Mouse (Mus musculus): ENCODE measurements around the gene Vim. TPM values are rescaled to one million over a fixed set of nuclear protein-coding genes. Genes with fewer than 3 reads are reported as not detected.

Vim gene
- total and polyA plus RNA-seq, 2 experiments from 2014 or later, result 269 to 554 TPM

DNA sequence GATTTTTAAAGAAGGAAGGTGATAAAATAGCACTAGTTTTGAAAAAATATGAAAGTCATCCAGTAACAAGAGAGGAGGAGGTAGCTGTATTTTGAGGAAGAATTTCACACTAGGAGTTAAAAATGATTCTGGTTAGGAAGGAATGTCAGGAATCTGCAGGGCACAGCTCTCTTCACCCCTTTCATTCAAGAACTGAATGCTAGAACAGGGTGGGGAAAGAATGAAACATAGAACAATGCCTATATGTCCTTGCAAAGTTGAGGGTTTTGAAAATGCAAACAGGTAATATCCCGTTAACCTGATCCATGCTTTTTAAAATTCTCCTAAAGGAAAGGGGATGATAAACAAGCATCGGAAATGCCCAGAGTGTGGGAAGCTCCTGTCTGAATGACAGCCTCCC lies 19.8 kb upstream of the Vim start:
- H3K27me3 ChIP-seq (ENCODE audit: insufficient read depth, low read length), result no peaks in the 10 kb centered on the region
- 59% methylated on average over 2 of the region's 2 CpGs for WGBS
- no peak for TF ChIP-seq CTCF (IDR thresholded peaks at IDR 0.05; ENCODE audit: low read depth)

DNA sequence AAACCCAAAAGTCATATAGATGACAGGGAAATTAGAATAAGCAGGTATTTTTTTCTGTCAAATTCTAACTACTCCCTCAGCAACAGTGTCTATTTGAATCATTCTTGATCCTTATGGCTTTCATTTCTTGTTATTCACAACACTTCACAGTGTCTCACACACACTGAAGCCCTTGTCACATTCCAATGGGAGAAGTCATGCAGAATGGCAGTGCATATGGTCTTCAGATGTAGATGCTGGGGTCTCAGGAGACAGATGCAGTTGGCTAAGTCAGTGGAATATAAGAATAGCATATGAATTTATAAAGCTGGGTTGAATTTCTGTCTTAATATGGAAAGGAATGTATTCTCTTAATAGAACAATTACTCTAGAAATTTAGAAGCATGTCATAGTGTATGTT lies 17.5 kb upstream of the Vim start:
- no peak for ATAC-seq
- no peaks in the 10 kb centered on the region for H3K9me3 ChIP-seq (ENCODE audit: low read length)
- TF ChIP-seq CTCF (IDR thresholded peaks at IDR 0.05; ENCODE audit: low read depth), result no peak

More for the DNA sequence above, 19.8 kb upstream of the Vim start:
- H3K9ac ChIP-seq, result no peak overlapping the region
- H3K27ac ChIP-seq (ENCODE audit: low read depth, low read length), result no peak overlapping the region
- no peak overlapping the region for H3K4me3 ChIP-seq (ENCODE audit: low read depth, low read length)
- H3K4me2 ChIP-seq (ENCODE audit: low read depth), result no peak overlapping the region
- no peaks in the 10 kb centered on the region for H3K9me3 ChIP-seq (ENCODE audit: low read length)
- H3K36me3 ChIP-seq (ENCODE audit: insufficient read depth), result no peaks in the 10 kb centered on the region
- ATAC-seq (no peak), DNase-seq (no peak)
- H3K4me1 ChIP-seq (ENCODE audit: insufficient read depth), result no peaks in the 10 kb centered on the region

DNA sequence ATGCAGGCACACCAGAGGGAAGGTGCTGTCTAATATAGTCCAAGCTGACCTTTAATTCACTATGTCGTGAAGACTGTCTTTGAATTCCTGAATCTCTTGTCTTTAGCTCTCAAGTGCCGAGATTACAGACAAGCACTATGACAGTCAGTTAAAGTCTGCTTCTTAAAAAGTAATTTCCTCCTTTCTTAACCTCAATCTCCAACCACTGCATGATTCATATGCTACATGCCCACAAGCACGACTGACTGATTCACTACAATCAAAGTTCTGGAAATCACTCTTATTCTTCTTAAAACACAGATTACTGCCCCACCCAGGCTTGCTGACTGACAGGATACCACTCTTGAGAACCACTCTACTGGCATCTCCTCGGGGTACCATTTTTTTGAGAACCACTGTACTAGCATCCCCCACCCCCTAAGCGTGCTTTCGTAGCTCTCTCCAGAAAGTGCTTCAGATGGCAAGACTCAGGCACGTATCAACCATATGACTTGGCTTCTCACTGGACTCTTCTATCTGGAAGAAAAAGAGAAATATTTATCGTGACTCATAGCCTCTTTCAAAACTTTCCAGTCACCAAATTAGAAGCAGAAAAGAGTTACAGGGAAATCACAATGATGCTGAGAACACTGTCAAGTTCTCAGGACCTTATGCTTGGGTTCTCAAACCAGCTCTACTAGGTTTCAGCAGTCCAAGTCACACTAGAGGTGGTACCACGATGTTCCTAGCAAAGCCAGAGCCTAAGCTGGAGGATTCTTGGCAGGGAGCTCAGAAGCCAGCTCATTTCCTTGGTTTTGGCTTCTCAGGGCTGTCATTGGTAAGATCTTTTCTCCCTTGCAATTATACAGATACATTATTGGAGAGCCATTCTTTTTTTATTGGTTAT lies 16.3 kb upstream of the Vim start:
- H3K4me1 ChIP-seq (ENCODE audit: insufficient read depth), result no peaks in the 10 kb centered on the region
- DNase-seq (no peak), ATAC-seq (no peak)
- H3K9me3 ChIP-seq (ENCODE audit: low read length), result no peaks in the 10 kb centered on the region
- no peaks in the 10 kb centered on the region for H3K36me3 ChIP-seq (ENCODE audit: insufficient read depth)
- no peak overlapping the region for H3K4me2 ChIP-seq (ENCODE audit: low read depth)
- no peaks in the 10 kb centered on the region for H3K27me3 ChIP-seq (ENCODE audit: insufficient read depth, low read length)
- no peak overlapping the region for H3K27ac ChIP-seq (ENCODE audit: low read depth, low read length)
- no peak for TF ChIP-seq CTCF (IDR thresholded peaks at IDR 0.05; ENCODE audit: low read depth)
- WGBS, result 82% methylated on average over 9 of the region's 9 CpGs
- H3K4me3 ChIP-seq (ENCODE audit: low read depth, low read length), result no peak overlapping the region
- no peak overlapping the region for H3K9ac ChIP-seq

More for the DNA sequence above, 17.5 kb upstream of the Vim start:
- DNase-seq, result no peak
- no peaks in the 10 kb centered on the region for H3K4me1 ChIP-seq (ENCODE audit: insufficient read depth)
- H3K27ac ChIP-seq (ENCODE audit: low read depth, low read length), result no peak overlapping the region
- no peak overlapping the region for H3K4me3 ChIP-seq (ENCODE audit: low read depth, low read length)
- H3K9ac ChIP-seq, result no peak overlapping the region
- no peak overlapping the region for H3K4me2 ChIP-seq (ENCODE audit: low read depth)
- H3K36me3 ChIP-seq (ENCODE audit: insufficient read depth), result no peaks in the 10 kb centered on the region
- no peaks in the 10 kb centered on the region for H3K27me3 ChIP-seq (ENCODE audit: insufficient read depth, low read length)

DNA sequence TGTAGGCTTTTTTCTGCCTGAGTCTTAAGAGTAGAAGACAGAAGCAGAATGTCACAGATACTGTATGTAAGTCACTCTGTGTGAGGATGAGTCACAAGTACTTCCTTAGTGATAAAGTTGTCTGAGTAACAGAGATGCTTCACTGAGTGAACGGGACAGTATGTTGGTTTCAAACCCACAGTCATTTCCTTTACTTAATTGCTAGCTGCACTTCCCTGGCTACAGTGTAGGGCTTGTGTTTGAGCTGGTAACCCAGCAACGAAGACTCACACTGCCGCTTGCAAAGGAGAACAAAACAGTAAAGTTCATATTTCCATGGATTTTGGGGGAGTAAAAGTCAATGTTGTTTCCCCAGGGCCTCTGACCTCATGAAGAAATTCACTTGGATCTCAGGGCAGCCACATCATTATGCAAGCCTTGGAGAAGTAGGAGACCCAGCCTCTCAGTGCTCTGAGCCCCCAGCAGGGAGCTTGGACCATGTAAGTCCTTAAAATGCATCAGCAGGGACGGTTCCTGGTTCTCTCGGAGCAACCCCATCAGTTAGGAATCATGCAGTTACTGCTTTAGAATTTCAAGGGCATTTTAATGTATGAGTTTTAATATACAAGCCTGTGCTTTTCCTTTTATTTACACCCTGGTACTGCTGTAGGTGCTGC lies 15.0 kb upstream of the Vim start:
- no peaks in the 10 kb centered on the region for H3K9me3 ChIP-seq (ENCODE audit: low read length)
- DNase-seq, result no peak
- no peaks in the 10 kb centered on the region for H3K27me3 ChIP-seq (ENCODE audit: insufficient read depth, low read length)
- H3K4me2 ChIP-seq (ENCODE audit: low read depth), result no peak overlapping the region
- 41% methylated on average over 5 of the region's 5 CpGs for WGBS
- no peak overlapping the region for H3K4me3 ChIP-seq (ENCODE audit: low read depth, low read length)
- peak; percentile 45; the same call in 1 of the 2 replicates for ATAC-seq
- no peak for TF ChIP-seq CTCF (IDR thresholded peaks at IDR 0.05; ENCODE audit: low read depth)
- H3K36me3 ChIP-seq (ENCODE audit: insufficient read depth), result no peaks in the 10 kb centered on the region
- H3K27ac ChIP-seq (ENCODE audit: low read depth, low read length), result no peak overlapping the region
- no peak overlapping the region for H3K9ac ChIP-seq
- H3K4me1 ChIP-seq (ENCODE audit: insufficient read depth), result no peaks in the 10 kb centered on the region

DNA sequence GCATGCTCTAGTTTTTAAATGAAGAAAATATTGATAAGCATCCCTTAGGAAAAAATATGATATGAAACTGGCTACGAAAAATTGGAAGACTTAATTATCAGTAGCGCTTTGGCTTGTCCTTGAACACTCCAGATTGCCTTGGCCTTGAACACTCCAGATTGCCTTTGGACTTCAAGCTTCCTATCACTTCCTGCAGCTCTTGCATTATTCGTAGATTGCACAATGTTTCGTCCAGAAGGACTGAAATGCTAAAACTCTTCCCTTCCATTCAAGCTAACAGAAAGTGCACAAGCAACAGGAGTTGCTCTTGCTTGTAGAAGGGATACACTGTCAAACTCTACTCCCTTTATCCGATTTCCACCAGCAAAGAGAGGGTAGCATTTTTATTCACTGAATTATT lies 14.4 kb upstream of the Vim start:
- no peak overlapping the region for H3K4me2 ChIP-seq (ENCODE audit: low read depth)
- no peak overlapping the region for H3K4me3 ChIP-seq (ENCODE audit: low read depth, low read length)

DNA sequence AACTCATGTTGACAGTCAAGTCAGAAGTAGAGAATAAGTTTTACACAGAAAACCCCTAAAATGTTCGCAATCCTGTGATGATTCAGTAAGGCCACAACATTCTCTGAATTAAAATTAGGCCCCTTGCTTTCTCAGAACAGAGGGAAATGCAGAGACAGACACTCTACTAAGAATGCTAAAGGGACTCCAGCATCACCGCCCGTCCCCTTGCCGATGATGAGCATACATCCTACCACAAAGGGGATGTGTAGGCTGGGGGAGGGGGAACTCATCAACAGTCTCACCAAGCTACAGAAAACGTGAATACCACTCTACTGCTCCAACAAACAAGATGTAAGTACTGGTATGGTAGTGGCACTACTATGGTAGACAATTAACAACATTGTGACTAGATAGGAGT lies 14.0 kb upstream of the Vim start:
- Histone ChIP-seq H3K4me2 (ENCODE audit: low read depth) (no peak overlapping the region), H3K9me3 (ENCODE audit: low read length) (no peaks in the 10 kb centered on the region), H3K36me3 (ENCODE audit: insufficient read depth) (no peaks in the 10 kb centered on the region), H3K4me3 (ENCODE audit: low read depth, low read length) (no peak overlapping the region), H3K27ac (ENCODE audit: low read depth, low read length) (no peak overlapping the region), H3K4me1 (ENCODE audit: insufficient read depth) (no peaks in the 10 kb centered on the region), H3K27me3 (ENCODE audit: insufficient read depth, low read length) (no peaks in the 10 kb centered on the region), H3K9ac (no peak overlapping the region)
- WGBS, result 84% methylated on average over 5 of the region's 5 CpGs
- DNase-seq, result no peak
- TF ChIP-seq CTCF (IDR thresholded peaks at IDR 0.05; ENCODE audit: low read depth), result no peak
- no peak for ATAC-seq

More for the DNA sequence above, 14.4 kb upstream of the Vim start:
- Histone ChIP-seq H3K4me1 (ENCODE audit: insufficient read depth) (no peaks in the 10 kb centered on the region), H3K27me3 (ENCODE audit: insufficient read depth, low read length) (no peaks in the 10 kb centered on the region), H3K9ac (no peak overlapping the region), H3K27ac (ENCODE audit: low read depth, low read length) (no peak overlapping the region), H3K9me3 (ENCODE audit: low read length) (no peaks in the 10 kb centered on the region), H3K36me3 (ENCODE audit: insufficient read depth) (no peaks in the 10 kb centered on the region)
- no peak for ATAC-seq
- no peak for TF ChIP-seq CTCF (IDR thresholded peaks at IDR 0.05; ENCODE audit: low read depth)
- WGBS, result 85% methylated on average over 5 of the region's 5 CpGs
- DNase-seq, result no peak

- H3K9me3 ChIP-seq (ENCODE audit: low read length), result no peaks in the 10 kb centered on the region
- no peak for ATAC-seq
- no peaks in the 10 kb centered on the region for H3K36me3 ChIP-seq (ENCODE audit: insufficient read depth)
- no peak for DNase-seq
- H3K9ac ChIP-seq, result no peak overlapping the region
- H3K4me2 ChIP-seq (ENCODE audit: low read depth), result no peak overlapping the region
- H3K4me3 ChIP-seq (ENCODE audit: low read depth, low read length), result no peak overlapping the region
- H3K27ac ChIP-seq (ENCODE audit: low read depth, low read length), result no peak overlapping the region
- H3K4me1 ChIP-seq (ENCODE audit: insufficient read depth), result no peaks in the 10 kb centered on the region
- no peak for TF ChIP-seq CTCF (IDR thresholded peaks at IDR 0.05; ENCODE audit: low read depth)
- H3K27me3 ChIP-seq (ENCODE audit: insufficient read depth, low read length), result no peaks in the 10 kb centered on the region
- 93% methylated on average over 2 of the region's 2 CpGs for WGBS
These were observed 13.3 kb upstream of the Vim start for GRCm38 (mm10) chr2:13560396-13560795.
